Mouse (Mus musculus): Measurements from ENCODE around the gene Tecta.

The Tecta gene

GRCm38 (mm10) chr9:42320616-42321015, 79.1 kb downstream of the Tecta start:
- no peak for ATAC-seq (ENCODE audit: low TSS enrichment)

- ATAC-seq (ENCODE audit: low TSS enrichment) = no peak
Observed at GRCm38 (mm10) chr9:42318455-42318987, 81.2 kb downstream of the Tecta start.

GRCm38 (mm10) chr9:42317337-42317736, 82.4 kb downstream of the Tecta start:
- ATAC-seq (ENCODE audit: low TSS enrichment) = no peak

GRCm38 (mm10) chr9:42315816-42316215, 83.9 kb downstream of the Tecta start:
- ATAC-seq (ENCODE audit: low TSS enrichment) = no peak

GRCm38 (mm10) chr9:42314959-42315358, 84.8 kb downstream of the Tecta start:
- no peak for ATAC-seq (ENCODE audit: low TSS enrichment)

- ATAC-seq (ENCODE audit: low TSS enrichment) = peak; percentile 50; the same call in 1 of the 2 replicates
Observed at GRCm38 (mm10) chr9:42314388-42314787, 85.3 kb downstream of the Tecta start.

- ATAC-seq (ENCODE audit: low TSS enrichment) = peak; percentile 62; the same call in 1 of the 2 replicates
Observed at GRCm38 (mm10) chr9:42313872-42314271, 85.9 kb downstream of the Tecta start.

GRCm38 (mm10) chr9:42311311-42311710, 88.4 kb downstream of the Tecta start:
- no peak for ATAC-seq (ENCODE audit: low TSS enrichment)

- ATAC-seq (ENCODE audit: low TSS enrichment) = no peak
Observed at GRCm38 (mm10) chr9:42303894-42304293, 95.8 kb downstream of the Tecta start.

- peak; percentile 90 for ATAC-seq (ENCODE audit: low TSS enrichment)
Observed at GRCm38 (mm10) chr9:42301082-42301633, 98.6 kb downstream of the Tecta start.

GRCm38 (mm10) chr9:42296297-42296922, 103.3 kb downstream of the Tecta start:
- no peak for ATAC-seq (ENCODE audit: low TSS enrichment)

- no peak for ATAC-seq (ENCODE audit: low TSS enrichment)
Observed at GRCm38 (mm10) chr9:42294131-42294530, 105.6 kb downstream of the Tecta start.

GRCm38 (mm10) chr9:42293596-42293995, 106.1 kb downstream of the Tecta start:
- ATAC-seq (ENCODE audit: low TSS enrichment) = no peak

GRCm38 (mm10) chr9:42293051-42293450, 106.7 kb downstream of the Tecta start:
- ATAC-seq (ENCODE audit: low TSS enrichment) = no peak

- ATAC-seq (ENCODE audit: low TSS enrichment) = no peak
Observed at GRCm38 (mm10) chr9:42279676-42280075, 120.1 kb downstream of the Tecta start.

All from frontal cortex, adult (tissue).